Comparison of ENCODE assay signal across 8 mouse cellular contexts in the genomic region with DNA sequence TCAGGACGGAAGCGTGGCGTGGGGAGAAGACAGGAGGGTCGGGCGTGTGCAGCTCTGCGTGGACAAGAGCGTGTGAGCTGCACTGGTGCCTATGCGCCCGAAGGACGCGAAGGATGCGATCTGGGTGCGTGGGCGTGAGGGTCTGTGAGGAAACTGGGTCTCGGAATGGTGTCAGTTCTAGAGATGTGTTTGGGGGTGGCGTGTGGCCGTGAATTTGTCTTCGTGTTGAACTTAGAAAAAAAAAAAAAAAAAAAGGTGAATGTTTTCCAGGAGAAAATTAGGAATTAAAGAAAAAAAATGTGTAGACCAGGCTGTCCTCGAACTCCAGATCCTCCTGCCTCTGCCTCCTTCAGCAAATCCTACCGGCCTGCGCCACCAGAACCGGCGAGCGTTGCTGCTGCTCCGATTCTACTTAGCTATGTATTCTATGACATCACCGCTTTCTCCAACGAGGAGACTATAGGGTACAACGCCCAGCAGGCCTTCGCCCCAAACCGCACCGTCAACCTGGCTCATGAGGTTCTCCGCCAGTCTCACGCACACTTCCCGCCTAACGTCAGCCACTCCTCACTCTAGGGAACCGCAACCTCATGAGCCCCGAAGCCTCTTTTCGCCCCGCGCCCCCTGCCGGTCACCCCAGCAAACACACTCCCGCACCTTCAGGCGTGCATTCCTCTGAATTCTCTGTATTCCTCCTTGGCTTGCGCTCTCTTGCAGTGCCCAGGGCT. TPM values are rescaled to one million over a fixed set of nuclear protein-coding genes. Genes with fewer than 3 reads are reported as not detected.
A peak's percentile ranks its signal among the peaks of the same experiment; 100 is the strongest.
DNase-seq lines count a peak whose midpoint lies in the region; ATAC-seq and TF ChIP-seq lines count a peak whose summit lies in the region.
"Not testable (repeated sequence)": the region's sequence is repeated elsewhere in the genome, so short reads cannot be mapped to it uniquely, and the experiment has no call there.

No protein-coding gene starts in this region.

- in situ Hi-C loops in Patski (cut with MboI; ENCODE audit: low pct_unique_long_range_greater_than_20kb) = loop anchor here (5.0 kb wide), 1 partner anchor 37 kb away; no protein-coding TSS in a partner anchor

- not testable (repeated sequence) for H3K9me3 ChIP-seq in hindbrain, embryonic 13.5 days

- CTCF ChIA-PET in Patski (lab: Charles Lee) = interaction anchor here (0.7 to 1.5 kb wide), 2 partner anchors 39 to 40 kb away, joined by 3 to 5 read pairs; no protein-coding TSS in a partner anchor

- H3K4me3 ChIP-seq in hindbrain, embryonic 13.5 days = peak overlapping the region; percentile 58

- H3K9ac ChIP-seq in hindbrain, embryonic 13.5 days = peak overlapping the region; percentile 82

- DNase-seq in Patski (ENCODE audit: low read depth, low spot score) = not testable (repeated sequence)
- DNase-seq in cerebellum, postnatal 14 days = peak; percentile 92 to 95
- peak; percentile 89 to 90 for DNase-seq in frontal cortex, postnatal 14 days (ENCODE audit: low spot score in 2 of 2)
- DNase-seq in layer of hippocampus, postnatal 36 days = peak; percentile 89 to 93
- DNase-seq in lung, postnatal 25 days (ENCODE audit: low spot score) = peak; percentile 91
- peak; percentile 76 for DNase-seq in retina, adult 2 months (ENCODE audit: low read depth, low spot score)
- peak; percentile 86 for DNase-seq in thymus, postnatal 25 days

- H3K36me3 ChIP-seq in hindbrain, embryonic 13.5 days = not testable (repeated sequence)

- under 1% methylated on average over 44 of the region's 44 CpGs for WGBS in hindbrain, embryonic 13.5 days

- H3K27ac ChIP-seq in hindbrain, embryonic 13.5 days = peak overlapping the region; percentile 91

- H3K4me1 ChIP-seq in hindbrain, embryonic 13.5 days (replicated peaks) = peaks cover 13% of the 10 kb centered on the region

- H3K27me3 ChIP-seq in Patski; hindbrain, embryonic 13.5 days: not testable (repeated sequence)

- TF ChIP-seq CTCF in Patski (IDR thresholded peaks at IDR 0.05) = peak; percentile 76

- ATAC-seq in Patski = peak; percentile 84
- ATAC-seq in hindbrain, embryonic 13.5 days (ENCODE audit: low FRiP score) = peak; percentile 76

- H3K4me2 ChIP-seq in hindbrain, embryonic 13.5 days = peak overlapping the region; percentile 43

- POLR2A ChIA-PET in Patski (lab: Charles Lee) = not testable (repeated sequence)

RNA-seq across cellular contexts. Expression of gene Klrb1c, which starts 28.4 kb away (rescaled TPM):
- polyA plus RNA-seq in Patski (2021) = not detected
- not detected in 2 replicates for polyA plus RNA-seq in hindbrain, embryonic 13.5 days (2015; fragmentation: Nextera tagmentation; extraction: Ambion mirVana)
- total RNA-seq in layer of hippocampus, postnatal 36 days (2021) = not detected

RNA-seq across cellular contexts. Expression of gene Klrb1, which starts 37.7 kb away (rescaled TPM):
- not detected for polyA plus RNA-seq in Patski (2021)
- polyA plus RNA-seq in hindbrain, embryonic 13.5 days (2015; fragmentation: Nextera tagmentation; extraction: Ambion mirVana) = 0.25 and 0.56 TPM in 2 replicates
- total RNA-seq in layer of hippocampus, postnatal 36 days (2021) = under 1 TPM; 0.46 to 0.62 TPM
